Mouse (Mus musculus) A20 (cell line): ENCODE data around the gene B230104I21Rik.

ENCODE experiments used
- DNase-seq: peaks from one replicate; pipeline ENCODE4 v3.0.0-alpha.2; 2011; ENCODE audit warnings: low read depth, low spot score

B230104I21Rik gene

GRCm38 (mm10) chr4:154348197-154348786 is 12.4 kb downstream of the B230104I21Rik start:
- DNase-seq: no peak

- DNase-seq: no peak
Observed at GRCm38 (mm10) chr4:154352246-154352645, 16.3 kb downstream of the B230104I21Rik start.

- DNase-seq: no peak
Observed at GRCm38 (mm10) chr4:154355408-154355807, 19.5 kb downstream of the B230104I21Rik start.

- no peak for DNase-seq
Observed at GRCm38 (mm10) chr4:154358370-154358769, 22.4 kb downstream of the B230104I21Rik start.

GRCm38 (mm10) chr4:154358816-154359215 is 22.9 kb downstream of the B230104I21Rik start:
- DNase-seq: no peak

- DNase-seq: no peak
Observed at GRCm38 (mm10) chr4:154359762-154360300, 23.9 kb downstream of the B230104I21Rik start.

GRCm38 (mm10) chr4:154360441-154360840 is 24.5 kb downstream of the B230104I21Rik start:
- no peak for DNase-seq

GRCm38 (mm10) chr4:154360850-154361249 is 24.9 kb downstream of the B230104I21Rik start:
- no peak for DNase-seq

GRCm38 (mm10) chr4:154364752-154365151 is 28.8 kb downstream of the B230104I21Rik start:
- no peak for DNase-seq

GRCm38 (mm10) chr4:154366836-154367235 is 30.9 kb downstream of the B230104I21Rik start:
- DNase-seq: no peak

- no peak for DNase-seq
Observed at GRCm38 (mm10) chr4:154369089-154369488, 33.2 kb downstream of the B230104I21Rik start.

- DNase-seq: no peak
Observed at GRCm38 (mm10) chr4:154370841-154371240, 34.9 kb downstream of the B230104I21Rik start.

- DNase-seq: no peak
Observed at GRCm38 (mm10) chr4:154371542-154372247, 35.8 kb downstream of the B230104I21Rik start.

GRCm38 (mm10) chr4:154375939-154376625 is 40.2 kb downstream of the B230104I21Rik start:
- no peak for DNase-seq

- no peak for DNase-seq
Observed at GRCm38 (mm10) chr4:154378876-154379275, 42.9 kb downstream of the B230104I21Rik start.

GRCm38 (mm10) chr4:154385208-154385607 is 49.3 kb downstream of the B230104I21Rik start:
- DNase-seq: no peak

- DNase-seq: no peak
Observed at GRCm38 (mm10) chr4:154385918-154386317, 50.0 kb downstream of the B230104I21Rik start.

GRCm38 (mm10) chr4:154386810-154387209 is 50.9 kb downstream of the B230104I21Rik start:
- DNase-seq: no peak

GRCm38 (mm10) chr4:154389641-154390040 is 53.7 kb downstream of the B230104I21Rik start:
- no peak for DNase-seq

GRCm38 (mm10) chr4:154390333-154391080 is 54.6 kb downstream of the B230104I21Rik start:
- no peak for DNase-seq

GRCm38 (mm10) chr4:154392641-154393040 is 56.7 kb downstream of the B230104I21Rik start:
- no peak for DNase-seq
